Mouse (Mus musculus): ENCODE measurements around the gene Pcsk5.
"Not testable (repeated sequence)": the region's sequence is repeated elsewhere in the genome, so short reads cannot be mapped to it uniquely, and the experiment has no call there.

Gene Pcsk5

DNA sequence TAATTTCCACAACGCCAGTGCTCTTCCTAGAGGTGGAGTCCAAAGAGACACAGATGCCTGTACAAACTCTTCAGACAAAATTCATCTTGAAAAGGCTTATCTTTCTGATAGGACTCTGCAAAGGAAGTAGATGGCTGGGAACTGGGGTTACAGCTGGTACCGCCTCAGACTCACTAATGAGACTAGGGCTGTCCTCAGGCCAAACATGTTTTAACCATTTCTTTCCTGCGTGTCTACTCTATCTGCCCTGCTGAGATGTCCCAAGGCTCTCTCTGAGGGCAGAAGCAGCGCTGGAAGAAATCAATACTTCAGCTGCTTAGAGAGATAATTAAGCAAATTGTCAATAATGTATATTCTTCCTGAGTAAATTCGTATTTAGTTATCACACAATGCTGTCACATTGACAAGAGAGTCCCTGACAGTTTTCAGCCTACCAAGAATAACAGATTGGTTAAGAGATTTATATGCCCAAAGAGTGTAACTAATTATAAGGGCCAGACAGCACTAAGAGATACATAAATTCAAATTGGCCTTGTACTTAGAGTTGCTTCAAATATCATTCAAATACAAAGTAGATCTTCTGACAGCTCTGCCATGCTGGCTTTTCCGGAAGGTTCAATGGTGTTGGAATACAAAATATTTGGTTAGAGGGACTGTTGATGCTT is 355.2 kb downstream of the Pcsk5 start:
- DNase-seq (ENCODE audit: low spot score in 2 of 2), result no peak

DNA sequence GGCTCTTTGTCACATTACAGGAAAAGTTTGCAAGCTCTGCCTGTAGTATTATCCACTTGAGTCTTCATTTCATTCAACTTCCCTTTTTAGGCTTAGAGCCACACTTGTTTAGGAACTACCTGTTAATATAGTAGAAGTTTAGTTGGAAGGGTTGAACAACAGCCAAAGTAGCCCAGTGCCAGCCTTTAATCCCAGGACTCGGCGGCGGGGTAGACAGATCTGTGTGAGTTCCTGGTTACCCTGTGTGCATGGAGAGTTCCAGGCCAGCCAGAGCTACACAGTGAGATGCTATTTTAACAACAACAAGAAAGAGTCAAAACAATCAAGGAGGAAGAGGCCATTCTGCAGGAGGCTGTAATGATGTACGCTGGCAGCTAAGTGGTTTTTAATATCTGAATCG is 358.0 kb downstream of the Pcsk5 start:
- DNase-seq (ENCODE audit: low spot score in 2 of 2), result no peak

DNA sequence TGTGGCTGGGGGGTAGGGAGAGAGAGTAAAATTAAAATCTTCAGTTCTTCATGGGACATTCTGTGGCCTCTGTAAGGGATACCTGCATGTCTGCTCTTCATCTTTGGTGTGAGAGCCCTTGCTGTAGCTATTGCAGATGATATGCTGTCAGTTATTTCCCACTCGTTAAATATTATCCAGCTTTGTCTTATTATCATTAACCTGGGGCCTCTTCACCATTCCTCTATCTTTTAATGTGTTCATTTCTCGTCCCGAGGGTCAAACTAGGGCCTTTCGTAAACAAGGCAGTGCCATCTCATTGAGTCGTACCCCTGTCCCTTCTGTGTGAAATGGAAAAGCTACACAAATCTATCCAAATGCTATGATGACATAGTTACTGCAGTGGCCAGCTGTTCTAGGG is 361.4 kb downstream of the Pcsk5 start:
- DNase-seq (ENCODE audit: low spot score in 2 of 2), result no peak

DNA sequence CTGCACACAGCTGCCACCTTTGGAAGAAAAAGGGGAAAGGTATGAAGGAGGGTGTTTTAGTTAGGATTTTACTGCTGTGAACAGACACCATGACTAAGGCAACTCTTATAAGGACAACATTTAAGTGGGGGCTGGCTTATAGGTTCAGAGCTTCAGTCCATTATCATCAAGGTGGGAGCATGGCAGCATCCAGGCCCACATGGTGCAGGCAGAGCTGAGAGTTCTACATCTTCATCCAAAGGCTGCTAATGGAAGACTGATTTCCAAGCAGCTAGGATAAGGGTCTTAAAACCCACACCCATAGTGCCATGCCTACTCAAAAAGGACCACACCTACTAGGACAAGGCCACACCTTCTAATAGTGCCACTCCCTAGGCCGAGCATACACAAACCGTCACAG is 364.3 kb downstream of the Pcsk5 start:
- DNase-seq (ENCODE audit: low spot score in 2 of 2), result not testable (repeated sequence)

DNA sequence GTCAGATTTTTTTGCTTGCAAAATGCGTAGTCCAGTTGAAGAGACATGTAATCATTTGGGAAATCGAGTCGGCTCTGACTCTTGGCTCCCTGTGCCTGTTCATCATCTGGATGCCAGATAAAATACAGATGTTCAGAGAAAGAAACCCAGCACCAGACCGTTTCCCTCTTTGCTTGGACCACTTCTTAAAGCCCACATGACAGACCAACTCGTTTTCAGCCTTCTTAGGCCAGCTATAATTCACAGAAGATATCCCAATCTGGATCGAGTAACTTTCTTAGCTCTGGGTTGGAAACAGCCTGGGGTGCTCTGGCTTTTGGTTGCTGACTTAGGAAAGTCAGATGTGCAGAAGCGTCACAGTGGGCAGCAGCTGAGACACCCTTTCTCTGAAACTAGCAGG is 365.6 kb downstream of the Pcsk5 start:
- no peak for DNase-seq (ENCODE audit: low spot score in 2 of 2)

DNA sequence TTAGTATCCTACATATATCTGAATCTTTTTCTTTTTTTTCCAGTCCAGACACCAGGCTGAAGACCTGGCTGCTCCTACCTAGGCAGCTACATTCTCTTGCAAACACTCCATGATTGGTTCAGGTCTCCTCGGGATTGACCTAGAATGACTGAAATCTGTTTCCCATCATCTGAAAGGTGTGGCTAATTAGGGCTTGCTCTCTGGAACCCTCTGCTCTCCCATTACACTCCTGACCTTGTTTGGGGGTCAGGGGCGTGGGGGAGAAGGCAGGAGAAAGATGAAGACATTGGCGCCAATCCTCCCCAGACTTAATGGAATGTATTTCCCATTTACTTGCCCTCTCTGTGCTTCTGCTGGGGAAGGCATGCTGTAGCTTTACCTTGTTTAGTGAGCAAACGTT is 366.2 kb downstream of the Pcsk5 start:
- no peak for DNase-seq (ENCODE audit: low spot score in 2 of 2)

DNA sequence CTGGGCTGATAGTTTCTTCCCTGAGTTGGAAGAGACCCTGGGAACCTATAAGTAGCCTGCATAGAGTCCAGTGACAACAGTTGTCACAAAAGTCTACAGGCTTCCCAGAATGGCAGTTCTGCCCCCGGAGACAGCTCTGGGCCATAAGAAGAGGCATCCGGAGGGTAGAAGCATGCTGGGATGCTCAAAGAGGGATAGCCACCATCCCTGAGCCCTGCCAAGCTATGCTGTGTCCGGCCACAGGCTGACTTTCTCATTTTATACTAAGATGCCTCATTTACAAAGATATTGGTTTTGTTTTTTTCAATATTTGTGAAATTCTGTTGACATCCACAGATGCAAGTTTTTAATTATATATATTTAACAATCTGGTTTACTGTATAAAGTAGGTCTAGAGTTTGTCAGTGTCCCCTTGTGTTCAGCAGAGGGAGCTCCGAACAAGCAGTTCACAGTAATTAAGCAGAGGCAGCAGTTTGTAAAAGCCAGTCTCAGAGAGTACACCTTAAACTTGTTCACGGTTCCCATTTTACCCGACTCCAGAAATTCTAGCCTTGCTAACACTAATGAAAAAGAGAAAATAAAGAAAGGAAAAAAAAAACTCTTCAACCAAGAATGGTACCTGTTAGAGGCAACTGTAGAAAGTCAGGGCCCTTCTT is 369.7 kb downstream of the Pcsk5 start:
- DNase-seq (ENCODE audit: low spot score in 2 of 2), result no peak

DNA sequence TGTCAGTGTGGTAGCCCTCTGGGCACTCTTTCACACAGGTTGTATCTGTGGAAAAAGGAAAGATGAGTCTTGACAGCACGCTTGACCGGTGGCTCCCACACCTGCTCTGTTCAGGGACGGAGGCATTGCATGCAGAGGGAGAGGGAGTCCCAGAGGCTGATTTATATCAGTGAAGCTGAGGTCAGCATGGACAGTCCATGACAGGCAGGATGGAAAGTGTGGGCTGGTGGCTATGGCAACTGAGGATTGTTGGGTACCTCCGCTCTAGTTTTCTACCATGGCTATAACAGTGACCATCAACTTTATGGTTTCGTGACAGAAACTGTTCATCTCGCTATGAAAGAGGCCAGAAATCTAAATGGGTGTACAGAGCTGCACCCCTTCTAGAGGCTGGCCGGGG is 385.4 kb downstream of the Pcsk5 start:
- DNase-seq (ENCODE audit: low spot score in 2 of 2), result no peak

DNA sequence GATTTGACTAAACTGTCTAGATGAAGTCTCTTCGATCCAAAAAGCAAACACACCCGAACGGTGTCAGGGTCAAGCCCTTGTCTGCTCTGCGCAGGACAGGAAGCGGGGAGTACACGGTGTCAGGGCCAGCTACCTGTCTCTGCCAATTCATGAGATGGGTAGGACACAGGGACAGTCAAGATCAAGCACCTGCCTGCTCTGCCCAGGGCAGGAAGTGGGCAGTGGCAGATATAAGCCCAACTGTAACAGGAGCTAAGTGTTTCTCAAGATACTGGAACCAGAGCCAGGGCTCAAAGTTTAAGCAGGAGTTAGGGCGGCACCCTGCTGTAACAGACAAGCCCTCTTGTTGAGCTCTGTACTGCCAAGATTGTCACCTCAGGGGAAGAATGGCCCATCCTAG is 393.9 kb downstream of the Pcsk5 start:
- DNase-seq (ENCODE audit: low spot score in 2 of 2), result no peak

DNA sequence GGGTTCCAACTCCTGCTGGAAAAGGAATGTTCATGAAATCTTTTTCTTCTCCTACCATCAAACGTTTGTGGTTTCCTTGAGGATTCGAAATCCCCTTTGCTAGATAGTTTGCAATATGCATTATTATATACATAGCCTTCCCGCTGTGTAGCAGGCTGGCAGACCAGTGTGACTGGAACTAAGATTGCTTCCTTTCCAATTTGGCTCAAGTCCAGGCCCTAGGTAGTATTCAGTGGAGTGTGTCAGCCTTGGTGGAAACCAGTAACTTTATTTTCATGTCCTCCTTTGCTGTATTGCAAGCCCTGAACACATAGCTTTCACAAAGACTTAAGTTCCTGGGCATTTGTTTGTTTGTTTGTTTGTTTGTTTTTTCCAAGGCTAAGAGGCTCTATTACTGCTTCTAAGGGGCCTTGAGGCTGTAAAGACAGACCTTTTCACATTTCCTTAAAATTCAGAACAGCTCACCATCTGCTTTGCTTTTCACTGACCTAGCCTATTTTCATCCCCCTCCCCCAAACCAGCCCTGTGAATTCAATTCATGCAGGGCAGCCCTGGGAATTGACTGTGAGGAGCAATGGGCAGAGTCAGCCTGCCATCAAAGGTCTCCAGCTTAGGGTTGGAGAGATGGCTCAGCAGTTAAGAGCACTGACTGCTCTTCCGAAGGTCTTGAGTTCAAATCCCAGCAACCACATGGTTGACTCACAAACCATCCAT is 397.8 kb downstream of the Pcsk5 start:
- no peak for DNase-seq (ENCODE audit: low spot score in 2 of 2)

DNA sequence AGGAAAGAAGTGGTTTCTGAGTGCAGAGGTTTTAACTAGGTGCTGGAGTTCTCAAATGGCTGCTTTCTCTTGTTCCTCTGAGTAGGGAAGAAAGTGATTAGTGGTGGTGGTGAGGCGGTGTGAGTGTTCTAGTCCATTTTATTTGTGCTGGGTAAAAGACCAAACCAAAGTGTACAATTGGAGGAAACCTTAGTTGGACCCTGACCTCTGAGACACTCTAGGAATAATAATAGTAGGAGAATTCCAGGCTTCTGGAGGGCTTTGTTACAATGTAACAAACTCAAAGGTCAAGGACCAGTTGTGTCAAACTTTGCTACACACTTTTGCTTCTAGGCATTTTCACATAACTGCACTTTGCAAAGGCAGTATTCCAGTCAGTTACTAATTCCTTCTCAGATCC is 400.8 kb downstream of the Pcsk5 start:
- DNase-seq (ENCODE audit: low spot score in 2 of 2), result no peak

DNA sequence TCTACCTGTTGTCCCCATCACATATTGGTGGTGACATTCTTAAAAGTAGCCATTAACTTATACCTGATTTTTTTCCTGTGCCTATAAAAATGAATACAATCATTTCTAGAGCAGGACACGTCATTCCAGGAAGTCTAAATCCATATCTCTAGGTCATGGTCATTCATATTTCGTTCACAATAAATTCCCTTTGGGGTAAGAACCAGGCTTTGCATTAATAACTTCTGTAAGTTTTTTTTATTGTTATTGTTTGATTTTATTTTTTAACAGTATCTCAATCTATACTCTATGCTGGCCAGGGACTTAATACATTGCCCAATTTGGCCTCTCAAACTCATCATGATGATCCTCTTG is 408.9 kb downstream of the Pcsk5 start:
- DNase-seq (ENCODE audit: low spot score in 2 of 2), result no peak

DNA sequence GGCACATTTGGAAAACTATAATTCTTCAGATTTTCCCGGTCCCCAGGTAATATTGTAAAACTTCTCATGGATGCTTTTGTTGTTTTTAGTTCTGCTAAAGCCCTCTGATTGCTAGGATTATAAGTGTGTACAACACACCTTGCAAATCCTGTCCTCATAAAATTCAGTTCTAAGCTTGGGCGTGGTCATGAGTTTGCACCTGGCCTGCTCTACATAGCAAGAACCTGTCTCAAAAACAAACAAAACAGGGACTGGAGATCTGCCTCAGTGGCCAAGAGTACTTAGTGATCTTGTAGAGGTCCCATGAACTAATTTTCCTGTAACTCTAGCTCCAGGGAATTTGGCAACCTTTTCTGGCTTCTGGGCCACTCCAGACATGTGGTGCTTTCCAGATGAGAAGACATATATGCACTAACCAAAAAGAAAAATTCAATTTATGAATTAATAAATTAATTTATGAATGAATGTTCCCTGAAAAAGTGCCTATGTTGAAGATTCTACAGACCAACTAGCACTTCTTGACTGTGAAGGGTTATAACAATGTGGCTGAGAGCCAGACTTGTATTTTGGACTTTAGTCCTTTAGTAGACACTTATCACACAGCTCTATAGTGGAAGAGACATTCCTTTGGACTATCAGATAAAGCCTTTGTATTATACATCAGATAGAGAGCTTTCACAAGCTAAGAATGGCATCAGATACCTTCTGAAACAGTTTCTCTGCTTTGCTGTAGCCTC is 409.4 kb downstream of the Pcsk5 start:
- DNase-seq (ENCODE audit: low spot score in 2 of 2), result no peak

DNA sequence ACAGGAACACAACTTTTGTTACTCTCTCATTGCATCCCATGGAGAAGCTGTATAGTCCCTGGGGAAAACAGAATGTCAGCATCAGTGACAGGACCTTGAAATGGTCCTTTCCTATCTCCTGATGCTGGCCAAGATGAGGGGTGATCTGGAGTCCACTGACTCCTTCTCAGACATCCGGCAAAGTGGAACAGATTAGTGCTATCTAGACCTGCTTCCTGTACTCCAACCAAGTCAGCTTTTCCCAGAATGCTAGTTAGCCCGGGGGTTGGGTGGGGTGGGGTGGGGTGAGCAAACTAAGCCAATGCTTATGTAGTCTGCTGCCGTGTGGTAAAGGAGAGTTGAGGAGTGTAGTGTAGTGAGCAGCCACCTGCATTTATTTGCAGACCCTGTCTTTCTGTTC is 414.1 kb downstream of the Pcsk5 start:
- no peak for DNase-seq (ENCODE audit: low spot score in 2 of 2)

DNA sequence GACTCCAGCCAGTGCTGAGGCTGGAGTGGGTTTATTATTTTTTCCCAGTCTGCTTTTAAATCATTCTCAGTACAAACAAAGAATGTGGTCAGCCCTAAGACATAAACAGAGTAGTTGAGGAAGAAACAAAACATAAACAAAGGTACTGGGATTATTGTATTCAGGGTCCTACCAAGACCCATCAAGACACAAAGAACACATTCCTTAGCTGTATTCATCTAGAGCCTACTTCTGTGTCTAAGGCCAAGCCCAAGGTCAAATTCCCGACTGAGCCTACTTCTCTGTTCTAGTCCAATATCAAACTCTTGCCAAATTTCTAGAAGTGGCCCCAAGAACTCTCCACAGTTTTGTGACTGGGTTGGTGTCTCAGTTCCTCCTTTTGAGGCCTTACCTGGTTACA is 419.6 kb downstream of the Pcsk5 start:
- no peak for DNase-seq (ENCODE audit: low spot score in 2 of 2)

DNA sequence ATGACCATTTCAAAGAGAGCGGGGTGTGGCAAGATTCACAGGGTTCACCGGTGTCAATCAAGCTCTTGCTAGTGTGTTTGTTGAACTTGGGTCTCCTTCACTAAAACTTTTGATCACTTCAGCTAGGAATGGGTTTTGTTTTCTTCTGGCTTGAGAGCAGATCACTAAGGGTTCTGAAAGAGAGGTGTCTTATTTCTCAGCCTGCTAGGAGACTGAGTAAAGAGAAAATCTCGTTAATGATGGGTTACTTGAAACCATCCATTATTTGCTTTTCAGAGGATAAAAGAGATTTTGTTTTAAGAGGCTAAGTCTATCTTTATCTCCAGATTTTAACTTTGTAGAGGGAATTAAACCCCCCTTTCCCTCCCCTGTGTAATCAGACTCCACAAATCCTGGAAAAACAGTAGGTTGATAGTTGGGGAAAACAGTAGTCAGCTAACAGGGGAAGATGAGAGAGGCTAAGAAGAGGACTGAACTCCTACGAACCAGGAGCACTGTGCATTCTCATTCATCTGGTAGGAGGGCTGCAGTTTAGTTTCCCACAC is 424.4 kb downstream of the Pcsk5 start:
- no peak for DNase-seq (ENCODE audit: low spot score in 2 of 2)

DNA sequence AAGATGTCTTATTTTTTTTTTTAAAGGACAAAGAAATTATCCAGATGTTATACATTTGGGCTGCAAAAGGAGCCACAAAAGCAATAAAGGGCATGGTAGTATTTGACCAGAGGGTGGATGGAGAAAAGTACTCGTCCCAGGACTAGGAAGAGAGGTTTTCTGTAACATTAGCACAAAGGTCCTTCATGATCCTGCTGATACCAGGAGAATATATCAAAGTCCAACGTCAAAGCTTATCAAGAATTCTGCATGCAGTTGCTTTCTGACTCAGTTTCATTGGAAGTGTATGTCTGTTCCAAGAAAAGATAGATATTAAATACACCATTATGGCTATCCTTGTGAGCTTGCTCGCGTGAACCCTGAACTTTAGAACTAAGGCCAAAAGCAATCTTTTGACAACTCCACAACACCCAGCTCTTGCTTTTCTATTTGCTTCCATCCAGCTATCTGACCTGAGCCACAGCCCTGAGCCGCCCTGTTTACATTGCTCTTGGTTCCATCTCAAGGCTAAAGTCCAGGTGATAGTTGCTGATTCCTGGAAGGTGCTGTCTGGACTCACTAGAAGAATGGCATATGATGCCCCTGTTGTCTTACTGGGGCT is 426.9 kb downstream of the Pcsk5 start:
- DNase-seq (ENCODE audit: low spot score in 2 of 2), result no peak

DNA sequence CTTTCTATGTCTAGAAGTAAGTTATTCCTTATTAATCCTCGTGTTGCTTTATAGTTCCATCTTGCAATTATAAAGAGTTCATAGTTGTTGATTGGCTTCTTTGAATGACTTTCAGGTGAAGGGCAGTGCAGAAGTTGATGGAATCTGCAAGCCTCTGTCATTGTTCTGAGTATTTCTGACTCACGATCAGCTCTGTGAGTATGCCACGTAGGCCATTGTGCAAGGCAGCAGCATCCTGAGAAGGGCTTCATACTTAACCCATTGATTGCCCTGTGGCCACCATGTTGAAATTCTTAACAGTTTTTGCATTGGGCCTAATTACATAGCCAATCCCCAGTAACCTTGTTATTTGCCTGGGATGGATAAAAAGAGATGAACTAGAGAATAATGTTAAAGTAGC is 428.1 kb downstream of the Pcsk5 start:
- DNase-seq (ENCODE audit: low spot score in 2 of 2), result no peak

DNA sequence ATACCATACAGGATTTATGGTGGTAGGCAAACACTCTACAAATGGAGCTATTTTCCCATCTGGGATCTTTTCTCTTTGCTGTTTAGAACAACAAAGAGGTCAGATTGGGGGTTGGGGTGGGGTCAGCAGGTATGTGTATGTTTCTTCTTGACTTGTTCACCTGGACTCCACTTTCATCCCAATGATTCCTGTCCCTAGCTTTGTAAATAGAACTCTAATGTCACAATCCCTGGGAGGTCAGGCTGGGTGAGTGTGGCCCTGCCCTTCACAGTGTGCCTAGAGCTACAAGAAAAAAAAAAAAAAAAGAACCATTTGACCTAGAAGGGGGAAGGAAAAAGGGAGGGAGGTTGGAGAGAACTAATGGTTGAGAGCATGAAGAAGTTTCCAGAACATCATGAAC is 428.8 kb downstream of the Pcsk5 start:
- DNase-seq (ENCODE audit: low spot score in 2 of 2), result no peak

DNA sequence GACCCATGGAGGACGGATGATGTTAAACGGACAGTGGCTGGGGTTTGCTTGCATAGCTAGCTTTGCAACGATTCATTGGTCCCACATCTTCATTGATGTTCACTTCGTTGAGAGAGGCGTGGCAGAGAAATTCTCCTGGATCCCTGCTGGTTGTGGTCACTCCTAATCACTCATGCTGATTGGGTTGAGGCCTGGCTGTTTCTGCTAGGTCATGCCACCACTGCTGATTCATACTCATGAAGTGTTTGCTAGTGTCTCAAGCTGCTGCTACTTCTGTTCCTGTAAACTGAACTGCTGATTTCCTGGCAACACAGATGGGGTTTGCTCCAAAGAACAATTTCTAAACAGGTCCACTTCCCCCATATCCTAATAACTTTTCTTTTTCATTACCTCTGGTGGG is 430.6 kb downstream of the Pcsk5 start:
- DNase-seq (ENCODE audit: low spot score in 2 of 2), result no peak

DNA sequence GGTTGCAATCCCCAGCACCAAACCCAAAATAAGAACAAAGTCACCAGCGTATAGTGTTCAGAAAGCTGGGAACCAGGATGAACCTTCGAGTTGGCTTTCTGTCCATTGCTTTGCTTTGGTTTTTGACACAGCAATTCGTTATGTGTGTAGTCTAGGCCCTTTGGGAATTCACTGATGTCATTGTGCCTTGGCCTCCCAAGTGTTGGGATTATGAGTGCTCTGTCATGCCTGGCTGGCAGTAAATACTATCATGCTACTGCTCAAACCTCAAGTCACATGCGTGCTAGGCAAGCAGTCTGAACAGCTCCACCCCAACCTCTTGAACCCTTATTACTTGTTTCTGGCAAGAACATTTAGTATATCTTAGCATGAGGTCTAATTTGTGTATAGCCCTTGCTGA is 434.3 kb downstream of the Pcsk5 start:
- DNase-seq (ENCODE audit: low spot score in 2 of 2), result no peak

DNA sequence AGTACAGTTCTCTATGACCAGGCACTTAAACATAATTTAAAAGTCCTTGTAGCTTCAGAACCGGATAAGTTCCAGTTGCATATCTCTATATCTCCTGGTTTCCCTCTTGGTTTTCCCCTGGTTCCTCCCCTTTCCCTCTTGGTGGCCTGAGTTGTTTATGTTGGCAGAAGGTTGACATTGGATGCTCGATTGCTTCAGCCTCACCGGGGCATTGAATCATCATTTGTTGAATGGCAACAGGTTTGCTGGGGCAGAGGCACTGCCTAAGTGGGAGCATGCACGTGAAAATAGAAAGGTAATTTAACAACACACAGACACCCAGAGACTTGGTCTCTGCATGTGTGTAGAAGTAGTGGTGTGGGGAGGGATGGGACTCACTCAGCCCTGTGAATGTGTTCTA is 436.9 kb downstream of the Pcsk5 start:
- no peak for DNase-seq (ENCODE audit: low spot score in 2 of 2)

Measured in spleen, postnatal 36 days (tissue).